Mouse (Mus musculus) gastrocnemius, adult 8-10 months (tissue): ENCODE results near the gene Tmem222. TPM values are rescaled to one million over a fixed set of nuclear protein-coding genes. Genes with fewer than 3 reads are reported as not detected.

Source experiments
- DNase-seq, 2 experiments: peaks; one replicate each; pipeline ENCODE4 v3.0.0; 2022; ENCODE audit warnings: low spot score in 2 of 2
- total RNA-seq, 4 experiments: library from RNA; stranded (reverse); gene quantifications; 2 replicates each; pipeline ENCODE4 v1.2.4; 2022

The Tmem222 gene
- total RNA-seq: 10 to 100 TPM; 24.5 to 27.8 (median 26.2) TPM

GRCm38 (mm10) chr4:133277104-133278026 is at the start of gene Tmem222:
TSS of gene Tmem222 (minus strand) at chr4:133277792.
- DNase-seq: peak; percentile 92 to 93

DNA sequence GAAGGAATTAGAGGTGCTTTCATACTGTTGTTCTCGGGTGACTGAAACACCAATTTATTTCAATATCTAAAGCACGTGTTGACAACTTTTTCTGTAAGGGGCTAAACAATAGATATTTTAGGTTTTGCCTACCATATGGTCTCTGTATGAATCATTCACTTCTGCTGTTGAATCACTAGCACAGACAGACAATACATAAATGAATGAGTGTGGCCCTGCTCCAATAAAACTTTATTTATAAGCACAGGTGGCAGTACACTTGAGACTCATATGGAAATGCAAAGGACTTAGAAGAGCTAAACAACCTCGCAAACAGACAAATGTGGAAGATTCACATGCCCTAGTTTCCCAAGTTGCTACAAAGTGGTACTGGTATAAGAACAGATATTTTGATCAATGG is 42.1 kb upstream of the Tmem222 start:
- DNase-seq: no peak

DNA sequence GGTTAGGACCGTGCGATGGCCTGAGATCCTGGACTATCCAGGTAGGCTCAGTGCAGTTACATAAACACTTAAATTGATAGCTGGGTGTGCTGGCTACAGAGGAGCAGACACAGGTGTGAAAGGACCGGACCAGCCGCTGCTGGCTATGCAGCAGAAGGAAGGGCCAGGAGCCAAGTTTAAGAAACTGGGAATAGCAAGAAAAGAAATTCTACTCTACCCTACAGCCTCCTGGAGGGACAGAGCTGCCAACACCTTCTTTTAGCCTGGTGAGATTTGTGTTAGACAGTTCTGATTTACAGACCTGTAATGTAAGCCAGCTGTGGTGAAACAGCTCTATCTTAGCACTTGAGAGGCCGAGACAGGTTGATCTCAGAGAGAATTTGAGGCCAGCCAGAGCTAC is 38.4 kb upstream of the Tmem222 start:
- DNase-seq: peak; percentile 13 to 38

DNA sequence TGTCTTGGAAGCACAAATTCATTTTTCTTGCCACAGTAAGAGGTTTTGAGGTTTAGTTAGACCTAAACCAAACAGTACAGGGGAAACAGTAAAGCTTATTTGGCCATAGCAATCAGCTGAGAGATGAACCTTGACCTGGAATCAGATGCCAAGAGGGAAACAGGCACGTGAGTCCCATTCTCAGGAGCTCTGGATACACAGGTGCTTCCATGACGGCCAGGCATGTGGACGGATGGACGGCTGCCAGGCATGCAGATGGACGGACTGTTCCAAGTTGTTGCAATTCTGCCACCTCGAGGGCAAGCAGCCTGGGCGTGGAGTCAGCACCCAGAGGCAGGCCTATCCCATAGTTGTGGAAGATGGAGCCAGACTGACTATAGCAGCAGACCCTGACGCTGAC is 37.3 kb upstream of the Tmem222 start:
- DNase-seq: peak in 1 of 2 experiments; percentile 14

GRCm38 (mm10) chr4:133309948-133310347 is 32.4 kb upstream of the Tmem222 start:
- peak; percentile 68 to 72 for DNase-seq

GRCm38 (mm10) chr4:133307331-133307730 is 29.7 kb upstream of the Tmem222 start:
- DNase-seq: peak; percentile 45 to 50

GRCm38 (mm10) chr4:133305825-133306224 is 28.2 kb upstream of the Tmem222 start:
- no peak for DNase-seq

GRCm38 (mm10) chr4:133304770-133305169 is 27.2 kb upstream of the Tmem222 start:
- no peak for DNase-seq

- no peak for DNase-seq
Measured at GRCm38 (mm10) chr4:133302668-133303067, 25.1 kb upstream of the Tmem222 start.

DNA sequence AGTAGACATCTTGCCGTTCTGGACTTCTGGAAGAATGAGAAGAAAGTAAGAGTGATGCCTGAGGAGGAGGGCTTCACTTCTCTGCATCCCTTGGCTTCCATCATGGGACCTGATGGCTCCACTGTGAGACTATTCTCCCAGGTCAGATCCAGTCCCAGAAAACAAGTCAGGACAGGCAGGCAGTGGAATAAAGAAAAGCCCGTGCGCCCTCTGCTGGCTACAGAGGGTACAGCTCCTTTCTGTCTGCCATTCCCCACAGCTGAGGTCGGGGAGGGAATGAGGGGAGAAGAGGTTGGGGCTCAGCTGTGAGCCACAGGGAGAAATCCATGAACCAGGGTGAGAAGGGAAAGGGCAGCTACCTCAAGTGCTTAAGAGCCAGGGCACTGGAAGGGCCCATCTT is 24.2 kb upstream of the Tmem222 start:
- DNase-seq: peak; percentile 43 to 47

- no peak for DNase-seq
Measured at GRCm38 (mm10) chr4:133300421-133300820, 22.8 kb upstream of the Tmem222 start.

- DNase-seq: no peak
Measured at GRCm38 (mm10) chr4:133299701-133300100, 22.1 kb upstream of the Tmem222 start.

- DNase-seq: no peak
Measured at GRCm38 (mm10) chr4:133298516-133299365, 21.1 kb upstream of the Tmem222 start.

GRCm38 (mm10) chr4:133297801-133298238 is 20.2 kb upstream of the Tmem222 start:
- peak; percentile 62 to 67 for DNase-seq

DNA sequence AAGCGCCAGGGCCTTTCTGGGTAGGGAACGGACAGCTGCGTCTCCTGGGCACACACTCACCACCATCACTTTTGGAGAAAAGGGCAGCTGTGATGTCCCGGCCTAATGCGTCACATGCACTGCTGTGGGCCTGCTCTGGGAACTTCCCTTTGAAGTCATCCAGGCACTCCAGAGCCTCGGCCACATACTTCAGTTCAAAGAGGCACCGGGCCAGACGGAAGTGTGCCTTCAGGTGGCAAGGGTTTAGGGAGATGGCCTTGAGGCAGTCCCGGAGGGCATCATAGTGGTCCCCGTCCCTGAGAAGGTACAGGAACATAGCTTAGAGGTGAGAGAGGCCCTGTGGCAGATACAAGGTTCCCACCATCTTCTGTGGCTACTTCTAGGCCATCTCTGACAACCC is 19.8 kb upstream of the Tmem222 start:
- DNase-seq: no peak

DNA sequence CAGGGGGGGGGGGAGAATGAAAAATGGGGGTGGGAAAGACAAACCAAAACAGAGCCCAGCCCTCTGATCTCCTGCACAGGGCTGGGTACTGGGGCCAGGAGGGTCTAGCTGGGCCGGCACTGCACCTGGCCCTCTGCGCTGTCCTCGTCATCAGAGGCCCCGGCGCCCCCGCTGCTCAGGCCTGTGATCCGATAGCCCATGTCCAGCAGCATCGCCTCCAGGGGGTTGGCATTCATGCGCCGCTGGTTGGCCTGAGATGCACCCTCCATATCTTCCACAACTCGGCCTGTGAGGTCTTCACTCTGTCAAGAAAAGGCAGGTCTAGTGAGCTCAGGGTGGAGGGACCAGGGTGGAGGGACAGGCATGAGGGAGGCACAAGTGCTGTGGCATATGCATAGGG is 16.5 kb upstream of the Tmem222 start:
- DNase-seq: no peak

GRCm38 (mm10) chr4:133292901-133293843 is 15.6 kb upstream of the Tmem222 start:
- DNase-seq: no peak

GRCm38 (mm10) chr4:133292405-133292804 is 14.8 kb upstream of the Tmem222 start:
- DNase-seq: no peak

DNA sequence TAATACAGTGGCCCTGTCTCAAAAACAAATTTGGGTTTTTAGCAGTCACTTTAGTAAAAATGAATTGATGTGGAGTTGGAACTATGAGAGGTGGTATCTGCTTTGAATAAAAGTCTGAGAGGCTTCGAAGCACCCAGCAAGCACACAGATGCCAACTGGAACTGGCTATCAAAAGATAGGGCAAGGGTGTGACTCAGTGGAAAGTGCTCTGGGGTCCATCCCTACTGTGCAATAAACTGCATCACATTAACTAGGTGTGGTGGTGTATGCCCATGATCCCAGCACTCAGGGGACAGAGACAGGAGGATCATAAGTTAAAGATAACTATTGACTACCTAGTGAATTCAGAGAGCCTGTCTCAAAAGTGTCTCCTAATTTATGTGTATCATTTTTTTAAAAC is 13.7 kb upstream of the Tmem222 start:
- DNase-seq: no peak

GRCm38 (mm10) chr4:133286476-133287077 is 9.0 kb upstream of the Tmem222 start:
- DNase-seq: no peak

GRCm38 (mm10) chr4:133285950-133286349 is 8.4 kb upstream of the Tmem222 start:
- DNase-seq: no peak
